Mouse (Mus musculus) layer of hippocampus, postnatal 25 days (tissue): Measurements from ENCODE around the gene Tpbgl. TPM values are rescaled to one million over a fixed set of nuclear protein-coding genes. Genes with fewer than 3 reads are reported as not detected.

Experiments used
- DNase-seq, 2 experiments: peaks; one replicate each; pipeline ENCODE4 v3.0.0; 2022; ENCODE audit warnings: mixed read lengths in 2 of 2, low spot score in 1 of 2; ENCODE audit errors: extremely low spot score in 1 of 2
- total RNA-seq, 2 experiments: library from RNA; stranded (reverse); gene quantifications; 2 replicates each; pipeline ENCODE4 v1.2.3; 2021

Tpbgl gene
- total RNA-seq, 2 experiments from 2014 or later: 6.1 TPM

DNA sequence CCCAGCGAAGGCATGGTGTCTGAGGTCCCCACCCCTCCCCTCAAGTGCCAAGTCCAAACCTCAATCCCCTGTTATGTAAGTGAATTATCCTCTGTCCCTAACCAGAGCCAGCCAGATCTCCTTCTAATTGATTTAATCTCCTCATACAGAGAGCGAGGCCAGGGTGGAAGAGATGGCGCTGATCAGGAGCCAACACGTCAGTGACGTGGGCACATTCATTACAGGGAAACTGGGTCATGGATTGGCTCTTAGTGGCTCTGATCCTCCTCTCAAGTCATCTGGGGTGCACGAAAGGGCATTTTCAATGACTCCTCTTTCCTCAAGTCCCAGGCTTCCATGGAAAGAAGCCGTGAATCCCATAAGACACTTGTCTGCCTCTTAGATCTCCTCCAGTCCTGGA, 17.8 kb upstream of the Tpbgl start:
- DNase-seq: no peak

DNA sequence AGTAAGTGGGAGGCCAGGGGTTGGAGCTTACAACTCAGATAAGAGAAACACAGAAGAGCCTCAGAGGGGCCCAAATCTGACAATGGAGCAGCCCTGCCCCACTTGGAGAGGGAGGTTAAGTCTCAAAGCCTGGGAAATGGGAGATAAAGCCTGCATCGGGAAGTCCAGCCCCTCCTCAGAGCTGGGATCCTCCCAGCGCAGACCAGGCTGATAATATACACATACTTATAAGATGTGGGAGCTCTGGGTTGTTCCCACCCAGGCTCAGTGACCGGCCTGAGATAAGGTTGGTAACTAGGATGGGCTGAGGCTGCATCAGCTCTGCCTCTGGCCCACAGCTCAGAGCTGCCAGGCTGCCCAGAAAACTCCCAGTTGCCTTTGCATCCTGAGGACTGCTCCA, 15.2 kb upstream of the Tpbgl start:
- DNase-seq: no peak

GRCm38 (mm10) chr7:99641245-99641644, 14.3 kb upstream of the Tpbgl start:
- no peak for DNase-seq

- no peak for DNase-seq
These were observed 7.2 kb upstream of the Tpbgl start for GRCm38 (mm10) chr7:99633966-99634665.

DNA sequence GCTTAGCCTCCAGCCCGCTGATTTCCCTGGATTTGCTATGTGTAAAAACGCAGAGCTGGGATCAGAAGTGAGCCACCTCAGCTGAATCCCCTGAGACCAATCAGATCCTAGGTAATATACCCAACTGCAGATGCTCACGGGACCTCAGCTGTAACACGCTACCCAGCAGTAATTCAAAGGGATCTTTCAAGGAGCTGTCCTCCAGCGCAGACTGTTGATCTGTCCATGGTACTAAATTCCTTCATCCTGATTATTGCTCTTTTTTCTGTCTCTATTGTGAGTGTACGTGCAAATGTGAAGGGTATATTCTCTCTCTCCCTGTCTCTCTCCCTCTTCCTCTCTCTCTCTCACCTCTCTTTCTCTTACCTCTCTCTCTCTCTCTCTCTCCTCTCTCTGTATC, 5.4 kb upstream of the Tpbgl start:
- no peak for DNase-seq

GRCm38 (mm10) chr7:99627366-99627765, 463 bp upstream of the Tpbgl start:
- DNase-seq: no peak

DNA sequence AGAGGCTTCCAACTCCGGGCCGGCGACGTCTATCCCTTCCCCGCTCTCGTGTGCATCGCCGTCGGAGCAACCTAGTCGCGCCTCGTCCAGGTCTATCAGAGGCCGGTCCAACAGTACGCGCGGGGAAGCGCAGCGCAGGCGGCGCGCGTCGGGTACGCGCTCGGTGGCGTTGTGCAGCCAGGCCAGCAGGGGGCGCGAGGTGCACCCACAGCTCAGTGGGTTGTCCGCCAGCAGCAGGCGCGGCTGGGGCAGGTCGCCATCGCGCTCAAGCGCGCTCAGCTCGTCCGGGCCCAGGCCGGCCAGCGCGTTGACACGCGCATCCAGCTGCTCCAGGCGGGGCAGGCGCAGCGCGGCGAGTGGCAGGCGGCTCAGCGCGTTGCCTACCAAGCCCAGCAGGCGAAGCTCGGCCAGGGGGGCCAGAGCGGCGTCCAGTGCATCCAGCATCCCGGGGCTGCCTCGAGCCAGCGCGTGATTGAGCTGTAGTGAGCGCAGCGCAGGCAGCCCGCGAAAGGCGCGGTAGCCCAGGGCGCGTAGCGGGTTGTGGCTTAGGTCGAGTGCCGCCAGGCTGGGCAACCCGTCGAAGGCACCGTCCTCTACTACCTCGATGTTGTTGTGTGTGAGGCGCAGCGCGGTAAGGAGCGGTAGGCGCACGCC, 1.1 kb downstream of the Tpbgl start:
- DNase-seq: peak; percentile 88 to 90

DNA sequence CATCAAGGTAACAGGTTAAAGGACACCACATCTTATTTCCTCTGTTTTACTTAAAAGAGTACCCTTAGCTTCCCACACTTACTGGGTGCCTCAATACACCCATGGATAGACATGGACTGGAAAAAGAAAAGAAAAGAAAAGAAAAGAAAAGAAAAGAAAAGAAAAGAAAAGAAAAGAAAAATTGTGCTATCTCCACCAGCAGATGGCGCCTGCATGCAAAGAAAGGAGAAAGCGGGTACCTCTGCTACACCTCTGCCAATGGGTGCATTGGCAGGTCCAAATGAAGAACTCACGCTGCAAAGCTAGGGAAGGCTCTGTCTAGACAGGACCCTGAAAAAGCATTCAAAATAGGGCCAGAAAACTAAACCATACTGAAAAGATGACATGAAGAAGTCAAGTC, 8.0 kb downstream of the Tpbgl start:
- peak in 1 of 2 experiments; percentile 65 for DNase-seq

DNA sequence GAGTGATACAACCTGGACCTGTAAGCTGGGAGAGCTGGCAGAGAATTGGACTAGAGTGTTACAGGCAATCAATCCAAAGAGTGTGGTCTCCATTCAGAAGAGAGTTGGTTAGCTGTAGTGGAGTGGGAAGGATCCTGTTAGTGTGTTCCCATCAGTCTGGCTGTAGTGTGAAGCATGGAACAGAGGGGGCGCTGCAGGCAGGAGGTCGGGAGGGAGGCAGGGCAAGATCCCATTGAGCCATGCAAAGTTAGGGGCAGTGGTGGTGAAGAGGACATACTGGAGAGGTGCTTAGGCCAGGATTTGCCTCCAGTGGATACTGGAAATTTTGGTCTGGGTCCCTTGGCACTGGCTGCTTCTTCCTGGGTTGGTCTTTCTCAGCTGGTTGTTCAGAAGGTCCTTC, 8.6 kb downstream of the Tpbgl start:
- no peak for DNase-seq

DNA sequence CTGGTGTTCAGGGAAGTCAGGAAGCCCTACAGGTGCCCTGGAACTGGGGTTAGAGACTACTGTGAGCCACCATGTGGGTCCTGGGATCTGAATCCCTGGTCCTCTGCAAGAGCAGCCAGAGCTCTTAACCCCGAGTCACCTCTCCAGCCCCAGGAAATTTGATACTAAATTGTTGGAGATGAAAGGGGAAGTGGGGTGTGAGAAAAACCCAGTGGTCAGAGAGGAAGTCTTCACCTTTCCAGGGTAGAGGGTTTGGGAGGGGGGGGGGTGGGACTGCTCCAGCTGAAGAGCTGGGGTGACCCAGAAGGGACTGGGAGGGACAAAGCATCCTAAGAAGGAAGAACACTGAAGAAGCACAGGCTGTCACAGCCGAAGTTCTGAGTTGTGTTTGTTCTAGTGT, 19.3 kb downstream of the Tpbgl start:
- DNase-seq: no peak

GRCm38 (mm10) chr7:99606766-99607165, 20.1 kb downstream of the Tpbgl start:
- DNase-seq: no peak

DNA sequence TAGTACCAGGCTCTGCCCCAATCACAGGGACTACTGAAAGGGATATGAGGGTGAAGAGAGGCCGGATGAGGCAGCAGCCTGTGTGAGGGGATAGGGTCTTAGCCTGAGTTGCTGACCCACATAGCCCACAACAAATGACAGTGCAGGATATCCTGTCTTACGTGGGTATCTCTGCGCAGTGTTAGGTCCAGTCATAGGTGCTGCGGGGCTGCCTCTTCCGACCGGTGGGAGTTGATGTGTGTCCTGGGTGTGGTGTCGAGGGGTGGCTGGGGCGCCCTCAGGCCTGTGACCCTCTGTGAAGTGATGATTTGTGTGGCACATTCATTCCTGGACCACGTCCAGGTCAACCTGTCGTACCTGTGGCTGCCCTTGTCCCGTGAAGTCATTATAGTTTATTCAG, 20.6 kb downstream of the Tpbgl start:
- DNase-seq: no peak

GRCm38 (mm10) chr7:99605058-99605457, 21.8 kb downstream of the Tpbgl start:
- no peak for DNase-seq

GRCm38 (mm10) chr7:99603875-99604662, 22.8 kb downstream of the Tpbgl start:
- DNase-seq: no peak

DNA sequence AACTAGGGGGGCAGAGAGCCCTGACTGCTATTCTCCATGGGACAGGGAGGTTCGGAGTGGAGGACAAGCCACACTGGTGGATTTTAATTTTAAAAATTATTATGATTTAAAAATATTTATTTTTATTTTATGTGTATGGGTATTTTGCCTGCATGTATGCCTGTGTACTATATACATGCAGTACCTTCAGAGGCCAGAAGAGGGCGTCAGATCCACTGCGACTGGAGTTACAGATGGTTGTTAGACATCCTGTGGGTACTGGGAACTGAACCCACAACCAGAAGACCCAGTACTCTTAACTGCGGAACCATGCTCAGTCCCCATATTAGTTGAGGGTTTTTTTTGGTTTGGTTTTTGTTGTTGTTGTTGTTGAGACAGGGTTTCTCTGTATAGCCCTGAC, 28.2 kb downstream of the Tpbgl start:
- no peak for DNase-seq

DNA sequence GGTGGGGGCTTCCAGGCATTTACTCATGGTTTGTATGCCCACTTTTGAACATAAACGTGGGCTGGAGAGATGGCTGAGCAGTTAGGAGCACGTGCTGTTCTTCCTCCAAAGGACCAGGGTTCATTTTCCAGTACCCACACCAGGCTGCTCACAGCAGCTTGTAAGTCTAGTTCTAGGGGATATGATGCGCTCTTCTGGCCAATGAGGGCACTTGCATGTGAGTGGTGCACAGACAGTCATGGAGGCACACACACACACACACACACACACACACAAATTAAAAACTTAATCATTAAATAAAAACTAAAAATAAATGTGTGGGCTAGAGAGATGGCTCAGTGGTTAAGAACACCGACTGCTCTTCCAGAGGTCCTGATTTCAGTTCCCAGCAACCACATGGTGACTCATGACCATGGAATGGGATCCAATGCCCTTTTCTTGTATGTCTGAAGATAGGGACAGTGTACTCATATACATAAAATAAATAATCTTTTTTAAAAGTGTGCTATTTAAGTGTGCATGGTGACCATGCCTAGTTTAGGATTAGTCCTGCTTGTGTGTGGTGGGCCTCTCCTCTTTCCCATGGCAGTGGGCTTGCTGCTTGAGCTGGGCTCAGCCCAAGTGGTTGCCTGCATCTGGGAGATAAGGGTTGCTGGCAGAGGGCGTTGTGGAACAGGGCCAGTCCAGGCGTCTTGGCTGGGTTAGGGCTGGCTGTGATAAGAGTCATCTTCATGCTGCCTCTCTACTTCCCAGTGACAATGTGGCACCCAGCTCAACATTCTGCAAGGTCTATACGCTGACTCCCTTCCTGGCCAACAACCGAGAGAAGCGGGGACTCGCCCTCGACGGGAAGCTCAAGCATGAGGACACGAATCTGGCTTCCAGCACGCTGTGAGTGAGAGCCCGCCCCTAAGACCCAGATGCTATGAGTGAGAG, 32.8 kb downstream of the Tpbgl start:
- DNase-seq: no peak

- DNase-seq: no peak
These were observed 34.2 kb downstream of the Tpbgl start for GRCm38 (mm10) chr7:99592669-99593068.

DNA sequence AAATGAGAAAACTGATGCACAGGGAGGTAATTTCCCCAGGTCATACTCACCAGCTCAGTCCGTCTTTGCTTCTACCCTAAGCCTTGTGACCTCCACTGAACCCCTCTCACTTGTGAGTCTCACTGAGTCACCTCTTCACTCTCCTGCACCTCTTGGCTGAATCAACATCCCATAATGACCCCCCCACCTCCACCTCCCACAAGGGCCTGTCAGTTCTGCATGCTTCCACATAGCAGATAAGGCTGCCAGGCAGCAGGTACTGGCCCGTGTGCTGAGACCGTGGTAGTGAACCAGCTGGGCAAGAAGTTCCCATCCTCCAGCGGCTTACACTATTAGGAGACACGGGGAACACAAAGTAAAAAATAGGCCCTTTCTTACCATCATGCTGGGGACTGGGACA, 36.3 kb downstream of the Tpbgl start:
- DNase-seq: no peak

- DNase-seq: peak; percentile 49 to 79
These were observed 36.8 kb downstream of the Tpbgl start for GRCm38 (mm10) chr7:99590064-99590463.

GRCm38 (mm10) chr7:99585976-99586375, 40.9 kb downstream of the Tpbgl start:
- DNase-seq: no peak
